Mouse (Mus musculus) ovary, postnatal 14 days (tissue): ENCODE results near the gene Meig1.
"Not testable (repeated sequence)": the region's sequence is repeated elsewhere in the genome, so short reads cannot be mapped to it uniquely, and the experiment has no call there.

ENCODE experiments used
- DNase-seq: peaks from one replicate; pipeline ENCODE4 v3.0.0; 2022; ENCODE audit warnings: low spot score

Meig1 gene

DNA sequence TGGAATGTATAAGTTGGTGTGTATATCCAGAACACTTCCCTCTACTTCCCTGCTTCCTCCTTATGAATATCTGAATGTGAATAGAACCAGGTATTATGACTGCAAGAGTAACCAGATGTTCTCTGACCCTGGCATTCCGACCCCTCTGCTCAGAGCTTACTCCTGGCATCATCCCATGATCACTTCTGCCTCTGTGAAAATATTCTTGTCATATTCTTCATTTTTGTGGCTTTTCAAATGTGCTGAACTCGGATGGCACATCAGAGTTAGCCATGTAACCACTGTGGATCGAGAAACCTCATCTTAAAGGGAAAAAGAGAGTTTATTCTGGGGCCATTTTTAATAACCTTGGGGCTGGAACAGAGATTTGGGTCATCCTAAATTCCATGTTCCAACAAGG is at the start of gene Meig1:
Gene Meig1, minus strand, starts transcription at position 101 of the 400 bp plus-strand sequence.
- DNase-seq, result no peak

DNA sequence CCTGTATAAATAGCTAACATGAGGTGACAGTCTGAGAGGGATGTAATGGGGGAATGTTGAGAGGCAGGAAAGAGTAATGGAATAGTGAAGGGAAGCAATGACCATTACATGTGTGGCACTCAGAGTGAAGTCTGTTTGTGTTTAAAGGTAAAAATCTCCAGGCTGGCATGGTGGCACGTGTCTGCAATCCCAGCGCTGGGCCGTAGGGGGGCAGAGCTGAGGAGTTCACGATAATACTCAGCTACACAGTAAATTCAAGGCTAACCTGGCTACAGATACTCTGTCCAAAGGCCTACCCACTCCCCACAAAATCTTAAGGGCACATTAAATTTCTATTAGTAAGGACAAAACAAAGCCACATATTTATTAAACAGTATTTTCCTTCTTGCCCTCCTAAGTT is 34.1 kb upstream of the Meig1 start:
- DNase-seq, result no peak

DNA sequence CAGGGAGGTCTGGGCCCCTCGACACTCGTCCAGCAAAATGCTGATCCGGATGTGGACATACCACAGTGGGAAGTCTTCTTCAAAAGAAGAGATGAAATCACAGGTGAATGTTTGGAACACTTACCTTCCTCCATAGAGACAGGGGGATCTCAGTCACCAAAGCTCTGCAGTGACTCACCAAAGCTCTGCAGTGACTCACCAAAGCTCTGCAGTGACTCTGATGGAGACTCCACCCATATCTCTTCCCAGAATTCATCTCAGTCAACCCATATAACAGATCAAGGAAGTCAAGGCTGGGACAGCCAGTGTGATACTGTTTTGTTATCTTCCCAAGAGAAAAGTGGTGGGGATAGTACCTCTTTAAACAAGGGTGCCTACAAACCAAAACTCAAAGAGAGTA is 30.6 kb upstream of the Meig1 start:
- DNase-seq, result no peak

DNA sequence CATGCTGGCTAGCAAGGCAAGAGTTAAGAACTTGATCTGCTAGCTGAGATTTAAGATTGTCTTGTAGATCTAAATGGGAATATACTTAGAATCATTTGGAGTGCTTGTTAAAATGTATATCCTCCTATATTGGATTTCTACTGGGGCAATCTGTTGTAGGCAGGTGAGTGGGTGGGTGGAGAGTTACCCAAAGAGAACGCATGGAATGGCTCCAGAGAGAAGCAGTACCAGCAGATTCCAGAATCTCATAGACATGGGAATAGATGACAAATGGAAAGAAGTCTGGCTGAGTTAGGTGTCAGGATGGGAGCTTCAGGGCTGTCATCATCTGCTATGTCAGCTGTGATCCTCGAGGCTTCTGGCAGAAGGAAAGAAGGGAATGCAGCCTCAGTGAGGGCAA is 27.0 kb upstream of the Meig1 start:
- DNase-seq, result no peak

DNA sequence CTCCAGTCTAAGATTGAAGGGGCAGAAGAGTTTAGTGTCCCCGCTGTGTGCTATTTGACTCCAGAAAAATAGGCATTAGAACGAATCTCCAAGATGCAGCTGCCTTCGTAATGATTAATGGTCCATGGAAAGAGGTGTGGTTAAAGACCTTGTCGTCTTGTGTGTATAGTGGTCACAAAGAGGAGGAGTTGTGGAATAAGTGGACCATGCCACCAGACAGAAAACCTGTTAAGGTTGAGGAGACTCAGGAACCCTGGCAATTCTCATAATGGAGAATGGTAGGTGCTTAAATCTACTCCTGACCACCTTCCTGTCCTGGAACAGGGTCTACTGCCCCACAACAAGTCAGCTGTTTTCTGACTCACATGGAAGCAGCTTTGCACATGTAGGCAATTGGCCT is 23.5 kb upstream of the Meig1 start:
- no peak for DNase-seq

DNA sequence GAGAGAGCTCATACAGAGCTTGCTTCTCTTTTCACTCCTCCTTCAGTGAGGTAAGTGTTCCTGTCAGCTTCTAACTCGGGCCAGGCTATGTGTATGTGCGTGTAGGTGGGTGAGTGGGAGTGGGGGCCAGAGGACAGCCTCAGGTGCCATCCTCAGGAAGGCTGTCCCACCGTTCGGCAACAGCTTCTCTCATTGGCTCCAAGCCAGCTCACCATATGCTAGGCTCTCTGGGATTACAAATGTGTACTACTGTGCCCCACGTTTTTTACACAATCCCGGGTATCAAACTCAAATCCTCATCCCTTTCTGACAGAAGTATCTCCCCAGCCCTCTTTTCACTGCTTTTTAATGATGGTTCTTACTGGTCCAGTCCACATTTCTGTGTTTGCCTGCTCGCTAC is 21.8 kb upstream of the Meig1 start:
- no peak for DNase-seq

DNA sequence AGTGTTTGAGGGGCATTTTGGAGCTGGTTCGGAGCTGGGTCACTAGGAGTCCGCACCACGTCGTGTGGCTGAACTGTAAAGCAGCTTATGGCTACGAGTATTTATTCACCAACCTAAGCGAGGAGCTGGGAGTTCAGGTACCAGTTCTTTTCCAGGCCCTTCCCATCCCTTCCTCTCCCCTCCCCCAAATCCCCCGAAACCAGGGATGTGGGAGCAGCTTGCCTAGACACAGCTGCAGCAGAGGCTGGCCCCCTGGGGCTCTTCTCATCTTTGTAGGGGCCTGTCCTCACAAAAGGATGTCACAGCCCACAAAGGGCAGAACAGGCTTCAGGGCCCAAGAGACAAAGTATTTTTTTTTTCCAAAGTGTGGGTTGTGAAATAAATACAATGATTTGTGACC is 15.5 kb upstream of the Meig1 start:
- DNase-seq, result no peak

DNA sequence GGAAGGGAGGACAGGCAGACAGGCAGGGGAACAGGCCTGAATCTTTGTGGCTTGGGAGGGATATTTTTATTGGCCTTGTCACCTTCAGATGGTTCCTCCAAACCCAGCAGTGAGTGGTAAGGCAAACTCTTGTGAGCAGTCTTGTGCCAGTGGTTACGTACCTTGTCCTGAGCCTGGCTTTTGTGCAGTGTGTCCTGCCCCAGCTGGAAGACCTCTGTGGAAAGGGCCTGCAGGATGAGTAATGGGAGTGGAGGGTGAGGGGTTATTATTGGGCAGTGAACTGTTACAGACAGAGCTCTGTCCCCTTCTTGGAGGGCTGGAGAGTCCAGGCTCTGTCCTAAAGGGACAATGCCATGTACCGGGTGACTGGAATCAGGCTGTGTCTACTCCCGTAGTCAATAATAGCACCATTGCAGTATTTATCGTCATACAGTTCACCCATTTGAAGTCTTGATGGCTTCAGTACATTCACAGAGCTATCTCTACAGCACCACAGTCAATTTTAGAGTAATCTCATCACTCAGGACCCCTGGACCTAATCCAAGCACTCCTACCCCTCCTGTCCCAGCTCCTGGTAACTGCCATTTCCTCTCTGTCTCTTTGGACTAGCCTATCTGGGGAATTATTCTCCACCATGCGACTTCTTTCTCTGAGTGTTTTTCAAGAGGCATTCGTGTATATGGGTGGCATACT is 13.1 kb upstream of the Meig1 start:
- no peak for DNase-seq

DNA sequence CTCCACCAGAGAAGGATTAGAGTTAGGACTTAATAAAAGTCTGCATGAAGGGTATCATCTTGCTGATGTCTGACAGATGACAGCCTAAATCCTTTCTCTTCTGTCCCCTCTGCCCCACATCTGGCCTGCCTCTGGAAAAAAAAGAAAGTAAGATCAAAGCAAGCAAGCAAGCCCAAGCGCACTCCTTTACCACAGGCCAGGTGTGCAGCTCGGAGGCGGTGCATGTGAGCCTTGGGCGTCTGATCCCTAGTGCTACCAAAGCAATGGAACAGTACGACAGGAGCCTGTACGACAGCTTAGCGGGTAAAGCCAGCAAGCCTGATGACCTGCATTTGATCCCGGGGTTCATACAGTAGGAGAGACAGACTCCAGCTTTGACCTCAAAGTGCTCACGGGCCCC is 8.5 kb upstream of the Meig1 start:
- no peak for DNase-seq

DNA sequence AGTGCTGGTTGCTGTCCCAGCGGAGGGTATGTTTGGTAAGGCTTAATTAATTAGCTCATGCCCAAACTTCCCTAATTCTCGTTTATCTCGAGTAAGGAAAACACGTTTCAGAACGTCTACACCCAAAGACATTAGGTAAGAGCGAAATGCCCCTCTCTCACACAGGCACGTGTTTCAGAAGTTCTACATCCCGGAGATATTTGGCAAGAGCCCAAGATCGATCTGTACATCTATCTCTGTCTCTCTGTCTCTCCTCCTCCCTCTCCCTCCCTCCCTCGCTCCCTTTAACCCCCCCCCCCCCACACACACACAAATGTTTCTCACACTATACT is 2.1 kb upstream of the Meig1 start:
- no peak for DNase-seq

DNA sequence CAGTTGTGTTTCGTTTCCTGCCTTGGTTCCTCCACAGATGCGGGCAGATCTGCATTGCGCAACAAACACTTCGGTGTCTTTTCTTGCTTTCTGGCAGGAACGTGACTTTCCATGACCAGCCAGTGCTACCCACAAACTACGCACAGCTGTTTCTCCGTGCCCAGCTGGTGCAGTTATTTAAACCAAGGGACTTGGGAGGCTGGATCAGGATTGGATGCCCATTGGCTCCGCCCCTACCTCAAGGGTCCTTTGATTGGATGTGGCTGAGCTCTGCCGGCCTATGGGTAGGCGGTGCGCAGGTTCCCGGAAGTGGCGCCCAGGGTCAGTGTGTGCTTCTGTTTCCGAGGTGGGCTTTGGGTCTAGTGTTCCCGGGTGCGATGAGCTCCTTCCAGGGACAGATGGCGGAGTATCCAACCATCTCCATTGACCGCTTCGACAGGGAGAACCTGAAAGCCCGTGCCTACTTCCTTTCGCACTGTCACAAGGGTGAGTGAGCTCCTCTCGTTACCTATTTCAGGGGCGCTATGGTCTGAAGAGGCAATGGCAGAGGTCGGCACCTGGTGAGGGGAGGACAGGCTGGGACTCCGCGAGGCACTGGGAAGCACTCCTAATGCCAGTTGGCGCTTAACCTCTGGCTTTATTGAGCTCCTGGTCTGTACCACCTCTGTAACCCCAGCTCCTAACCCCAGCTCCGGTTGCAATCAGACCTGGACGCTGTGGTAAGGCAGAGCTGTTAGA is 1.6 kb upstream of the Meig1 start, which contains the start of gene Dclre1c:
Gene Dclre1c, plus strand, starts transcription at position 291 of the 738 bp plus-strand sequence.
- peak; percentile 71 for DNase-seq

DNA sequence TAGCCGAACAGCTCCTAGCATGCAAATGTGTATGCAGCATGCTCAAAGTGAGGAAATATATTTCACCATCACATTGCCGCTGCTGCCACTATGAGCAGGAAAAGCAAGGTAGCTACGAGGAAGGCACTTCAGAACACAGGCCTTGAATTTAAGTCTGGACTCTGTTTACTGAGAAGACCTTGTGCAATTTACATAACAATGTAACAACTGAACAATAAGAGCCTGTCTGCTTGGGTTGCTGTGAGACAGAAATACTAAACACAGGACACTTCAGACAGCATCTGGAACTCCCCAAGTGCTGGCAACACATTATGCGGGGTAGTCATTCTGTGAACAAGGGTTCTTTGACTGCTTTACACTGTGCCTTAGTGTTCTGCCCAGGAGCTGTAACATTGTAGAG is 2.3 kb downstream of the Meig1 start:
- no peak for DNase-seq

DNA sequence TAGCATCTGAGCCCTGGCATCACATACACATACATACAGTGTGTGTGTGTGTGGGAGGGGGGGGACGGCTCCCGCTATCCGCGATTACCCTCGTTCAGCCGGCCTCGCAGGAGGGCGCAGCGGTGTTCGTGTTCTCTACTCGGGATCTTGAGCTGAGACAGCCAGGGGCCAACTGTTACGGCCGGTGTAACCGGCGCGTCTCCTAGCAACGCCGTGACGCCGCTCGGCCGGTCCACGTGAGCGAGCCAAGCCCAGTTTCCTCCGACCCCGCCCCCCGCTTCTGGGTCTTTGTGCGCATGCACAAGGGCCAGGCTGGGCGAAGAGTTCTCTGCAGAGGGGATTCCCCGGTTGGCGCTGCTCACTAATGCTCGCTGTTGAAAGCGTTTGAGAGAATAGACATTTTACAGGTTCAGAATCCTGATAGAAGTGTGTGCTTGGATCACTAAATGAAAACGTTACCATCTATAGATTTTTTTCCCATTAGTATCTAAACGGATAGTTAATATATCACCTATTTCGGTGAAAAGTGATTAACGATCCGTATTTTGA is 3.5 kb downstream of the Meig1 start:
- peak; percentile 93 for DNase-seq

DNA sequence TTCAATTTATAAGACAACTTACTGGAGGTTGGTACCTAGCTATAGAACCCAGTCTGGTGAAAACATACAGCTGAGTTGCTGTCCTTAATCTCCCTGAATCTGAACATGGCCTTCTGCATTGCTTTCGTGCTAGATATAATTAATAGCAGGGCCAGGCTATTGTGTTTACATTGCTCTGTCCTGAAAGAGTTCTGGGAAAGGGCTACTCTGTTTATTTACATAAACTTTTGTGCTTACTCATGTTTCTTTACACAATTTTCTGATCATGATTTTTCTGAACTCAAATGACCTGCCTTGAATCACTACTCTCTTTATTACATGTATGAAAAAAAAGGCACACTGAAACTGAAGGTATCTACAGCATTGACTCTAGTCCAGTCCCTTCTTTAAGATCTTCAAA is 6.8 kb downstream of the Meig1 start:
- DNase-seq, result no peak

DNA sequence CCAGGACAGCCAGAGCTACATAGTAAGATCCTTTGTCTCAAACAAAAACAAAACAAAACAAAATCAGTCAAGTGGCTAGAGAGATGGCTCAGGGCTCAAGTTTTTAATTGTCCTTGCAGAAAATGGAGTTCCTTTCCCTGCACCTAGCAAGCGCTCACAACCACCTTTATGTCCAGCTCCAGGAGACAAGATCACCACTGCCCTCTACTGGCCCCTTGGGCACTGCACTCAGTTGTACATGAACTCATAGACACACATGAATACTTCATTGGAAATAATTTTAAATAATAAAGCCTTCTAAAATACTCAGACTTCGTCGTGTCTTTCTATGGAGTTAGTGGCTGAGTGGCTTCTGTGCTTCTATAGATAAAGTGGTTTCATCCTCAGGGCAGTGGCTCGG is 8.2 kb downstream of the Meig1 start:
- DNase-seq, result peak; percentile 42

DNA sequence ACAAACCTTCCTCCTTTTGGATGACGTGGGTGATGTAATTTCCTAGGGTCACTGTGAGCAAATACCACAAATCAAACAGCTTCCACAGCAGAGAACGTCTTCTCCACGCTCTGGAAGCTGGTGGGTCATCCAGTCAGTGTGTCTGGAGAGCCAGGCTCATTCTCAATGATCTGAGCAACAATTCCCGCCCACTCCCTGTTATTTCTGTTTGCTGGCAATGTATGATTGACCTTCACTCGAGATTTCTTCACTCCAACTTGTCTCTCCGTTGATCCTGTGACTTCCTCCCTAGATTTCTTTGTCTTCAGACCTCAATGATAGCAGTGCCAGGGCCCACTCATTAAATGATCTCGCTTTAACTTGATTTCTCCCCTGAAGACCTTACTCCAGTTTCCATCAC is 14.7 kb downstream of the Meig1 start:
- DNase-seq, result no peak

DNA sequence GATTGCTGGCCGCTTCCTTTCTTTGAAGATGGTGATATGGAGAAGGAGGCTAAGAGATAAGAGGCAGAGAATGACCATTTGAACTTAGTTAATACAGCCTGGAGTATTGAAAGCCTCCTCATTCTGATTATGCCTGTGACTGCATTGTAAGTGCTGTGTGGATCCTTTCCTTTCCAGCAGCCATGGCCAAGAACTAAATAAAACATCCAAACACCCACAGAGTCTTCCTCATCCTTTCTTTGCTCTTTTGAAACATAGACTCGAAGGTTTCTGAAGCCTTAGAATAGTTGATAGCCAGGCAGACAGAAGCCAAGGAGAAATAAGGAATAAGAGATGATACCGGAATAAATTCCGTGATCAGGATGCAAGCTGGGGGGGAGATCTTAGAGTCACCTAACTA is 16.5 kb downstream of the Meig1 start:
- no peak for DNase-seq

DNA sequence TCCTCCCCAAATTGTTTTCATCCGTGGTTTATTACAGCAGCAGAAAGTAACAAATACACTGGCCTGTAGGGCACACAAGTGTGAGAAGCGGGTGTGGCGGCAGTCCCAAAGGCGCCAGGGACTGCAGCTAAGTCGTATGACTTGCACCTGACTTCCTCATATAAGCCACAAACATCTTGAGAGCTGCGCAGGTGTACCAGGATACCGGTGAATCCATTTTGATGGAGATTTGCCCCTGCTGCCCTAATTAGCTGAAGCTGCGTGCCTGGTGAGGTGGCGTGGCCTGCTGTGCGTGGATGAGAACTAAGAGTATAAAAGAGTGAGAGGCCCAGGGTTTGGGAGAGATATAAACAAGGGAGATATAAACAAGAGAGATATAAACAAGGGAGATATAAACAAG is 25.3 kb downstream of the Meig1 start, which contains the start of gene Olah:
Gene Olah, minus strand, starts transcription at position 101 of the 400 bp plus-strand sequence.
- not testable (repeated sequence) for DNase-seq

DNA sequence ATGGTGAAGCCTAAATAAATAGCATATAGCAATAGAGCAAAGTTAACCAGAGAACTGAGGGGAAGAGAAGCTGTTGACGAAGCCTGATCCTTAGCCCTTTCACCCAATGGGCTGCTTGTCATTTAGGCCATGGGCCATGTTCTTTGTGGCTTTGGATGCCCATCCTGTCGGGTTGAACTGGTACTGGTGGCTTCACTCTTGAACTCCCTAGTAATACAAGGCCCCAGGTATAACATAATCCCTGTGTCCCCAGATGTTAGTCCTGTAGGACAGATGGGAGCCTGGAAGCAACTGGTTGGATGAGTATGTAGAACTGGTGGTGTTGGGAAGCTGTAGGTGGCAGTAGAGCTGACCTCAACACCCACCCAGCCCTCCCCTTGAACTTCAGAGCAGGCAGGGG is 30.5 kb downstream of the Meig1 start:
- DNase-seq, result no peak

DNA sequence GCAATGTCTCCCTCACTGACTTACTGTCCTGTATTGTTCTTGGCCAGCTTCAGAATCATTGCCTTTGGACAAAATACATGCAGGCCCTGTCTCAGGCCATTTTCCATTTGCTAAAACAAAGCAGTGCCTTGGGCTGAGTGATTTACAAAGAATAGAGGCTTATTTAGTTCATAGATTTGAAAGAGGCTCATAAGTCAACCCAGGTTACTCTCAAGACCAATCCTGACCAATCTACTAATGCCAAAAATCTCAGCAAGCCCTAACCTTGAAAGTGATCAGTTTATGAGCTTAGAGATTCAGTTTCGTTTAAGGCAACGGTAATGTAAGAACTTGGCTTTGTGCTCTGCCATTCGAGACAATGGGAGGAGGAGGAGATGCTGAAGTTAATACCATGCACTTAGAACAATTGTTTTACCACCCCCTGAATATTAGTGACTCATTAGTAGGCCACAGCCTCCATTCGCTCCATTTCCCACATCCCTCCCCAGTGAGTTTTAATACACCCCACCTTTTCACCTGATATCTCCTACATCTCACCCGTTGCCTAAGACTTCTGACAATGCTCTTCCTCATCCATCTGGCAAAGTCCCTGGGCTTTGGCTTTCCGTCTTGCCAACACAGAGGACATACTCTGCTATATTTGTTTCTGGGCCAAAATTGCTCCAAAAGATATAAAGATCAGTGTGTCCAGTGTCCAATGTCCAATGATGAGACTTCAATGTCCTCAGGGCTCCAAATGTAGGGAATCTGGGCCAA is 35.2 kb downstream of the Meig1 start:
- no peak for DNase-seq

DNA sequence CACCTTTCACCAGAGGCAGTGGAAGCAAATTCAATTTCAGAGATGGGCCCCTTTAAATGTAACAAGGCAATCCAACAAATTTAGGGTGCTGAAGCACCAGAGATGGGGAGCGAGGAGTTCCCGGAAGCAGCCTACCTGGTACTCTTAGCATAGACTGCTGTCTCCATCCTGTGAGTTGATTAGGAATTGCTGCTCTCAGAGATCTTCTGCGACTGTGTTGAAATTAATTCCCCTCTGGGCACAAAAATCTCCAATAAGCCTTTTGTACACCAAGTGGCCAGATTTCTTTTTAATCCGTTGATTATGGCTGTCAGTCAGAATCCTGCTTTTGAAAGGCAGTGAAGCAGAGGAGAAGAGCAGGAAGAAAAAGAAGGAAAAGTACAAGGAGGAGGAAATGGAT is 57.3 kb downstream of the Meig1 start:
- DNase-seq, result no peak

DNA sequence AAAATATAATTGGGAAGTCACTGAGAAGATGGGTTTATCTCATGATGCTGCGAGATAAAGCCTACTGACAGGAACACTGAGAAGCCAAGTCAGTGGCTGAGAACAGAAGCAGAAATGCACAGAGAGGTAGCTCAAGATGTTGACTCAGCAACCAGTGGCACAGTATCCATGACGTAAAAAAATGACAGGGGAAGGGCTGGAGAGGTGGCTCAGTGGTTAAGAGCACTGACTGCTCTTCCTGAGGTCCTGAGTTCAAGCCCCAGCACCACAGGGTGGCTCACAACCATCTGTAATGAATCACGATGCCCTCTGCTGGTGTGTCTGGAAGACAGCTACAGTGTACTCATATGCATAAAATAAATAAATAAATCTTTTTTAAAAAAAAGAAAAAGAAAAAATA is 61.4 kb downstream of the Meig1 start:
- DNase-seq, result no peak
